Mouse (Mus musculus) midbrain, embryonic 11.5 days (tissue): ENCODE measurements at regions not wholly inside any gene's neighbourhood (a gene's known extent, or its start where the extent isn't known, plus 50 kb on each side); places are given as distances from the start of the nearest gene placed in this dataset.

ENCODE experiments used
- ATAC-seq: fragments of 200-750 bp; cut with Nextera tagmentation; 2 replicates; pipeline ENCODE4 v1.8.0; 2017; ENCODE audit warnings: moderate TSS enrichment, moderate library complexity; ENCODE audit not compliant: low FRiP score
- DNase-seq: peaks from one replicate; pipeline ENCODE4 v3.0.0; 2015; ENCODE audit warnings: low spot score; ENCODE audit errors: missing footprints
- H3K27ac ChIP-seq: fragments of 300-500 bp; sonication (generic); 2 replicates; pipeline ENCODE4 v1.5.1; 2014; ENCODE audit warnings: low read depth, low read length
- H3K27me3 ChIP-seq: fragments of 300-500 bp; sonication (generic); 2 replicates; pipeline ENCODE4 v1.6.1; 2014; ENCODE audit warnings: mild to moderate bottlenecking, low read length, moderate library complexity, mixed read lengths; ENCODE audit not compliant: control insufficient read depth, insufficient read depth
- H3K36me3 ChIP-seq: fragments of 300-500 bp; sonication (generic); 2 replicates; pipeline ENCODE4 v1.6.1; 2014; ENCODE audit warnings: mild to moderate bottlenecking, low read length, moderate library complexity, mixed read lengths; ENCODE audit not compliant: control insufficient read depth, insufficient read depth
- H3K4me1 ChIP-seq: fragments of 300-500 bp; sonication (generic); 2 replicates; pipeline ENCODE4 v1.6.1; 2014; ENCODE audit warnings: low read length; ENCODE audit not compliant: control insufficient read depth, insufficient read depth
- H3K4me2 ChIP-seq: fragments of 300-500 bp; sonication (generic); 2 replicates; pipeline ENCODE4 v1.6.1; 2014; ENCODE audit warnings: mild to moderate bottlenecking, moderate library complexity
- H3K4me3 ChIP-seq: fragments of 300-500 bp; sonication (generic); 2 replicates; pipeline ENCODE4 v1.5.1; 2014; ENCODE audit warnings: low read depth, low read length
- H3K9ac ChIP-seq: fragments of 300-500 bp; sonication (generic); 2 replicates; pipeline ENCODE4 v1.6.1; 2014; ENCODE audit warnings: low read length
- H3K9me3 ChIP-seq: fragments of 300-500 bp; sonication (generic); 2 replicates; pipeline ENCODE4 v1.6.1; 2016; ENCODE audit warnings: low read length; ENCODE audit not compliant: control insufficient read depth
- WGBS: fragments of 180-500 bp; shearing (Covaris S2); extraction: QIAGEN DNeasy Blood & Tissue Kit; methylation state at CpG from one replicate; pipeline ENCODE4 v1.1.7; 2014; 5-methylcytosine and 5-hydroxymethylcytosine counted together

DNA sequence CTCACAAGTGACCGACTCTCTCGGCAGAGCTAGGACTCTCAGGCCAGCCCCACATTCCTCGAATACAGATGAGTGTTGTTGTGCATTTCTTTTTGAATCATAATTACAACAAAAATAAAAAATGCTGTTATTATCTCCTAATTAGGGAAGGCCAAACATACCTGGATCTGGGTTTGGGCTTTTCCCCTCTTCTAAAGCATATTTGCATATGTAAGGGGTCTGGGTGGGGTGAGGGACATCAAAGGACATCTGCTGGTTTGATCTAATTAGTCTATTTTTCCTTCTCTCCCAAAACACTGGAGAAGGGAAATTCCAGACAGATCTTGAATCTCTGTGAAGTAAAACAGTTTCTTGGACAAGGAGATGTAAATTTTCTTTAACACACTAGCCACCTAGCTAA is 85.3 kb downstream of the Tfap2a start:
- peaks cover 6% of the 10 kb centered on the region; the same call in 1 of the 2 replicates for H3K4me1 ChIP-seq
- no peaks in the 10 kb centered on the region for H3K9me3 ChIP-seq
- no peaks in the 10 kb centered on the region for H3K27me3 ChIP-seq
- no peak overlapping the region for H3K9ac ChIP-seq
- H3K4me2 ChIP-seq: no peak overlapping the region
- H3K4me3 ChIP-seq: no peak overlapping the region
- WGBS: 71% methylated on average over 3 of the region's 3 CpGs
- ATAC-seq: no peak
- no peaks in the 10 kb centered on the region for H3K36me3 ChIP-seq
- no peak for DNase-seq
- H3K27ac ChIP-seq: no peak overlapping the region

DNA sequence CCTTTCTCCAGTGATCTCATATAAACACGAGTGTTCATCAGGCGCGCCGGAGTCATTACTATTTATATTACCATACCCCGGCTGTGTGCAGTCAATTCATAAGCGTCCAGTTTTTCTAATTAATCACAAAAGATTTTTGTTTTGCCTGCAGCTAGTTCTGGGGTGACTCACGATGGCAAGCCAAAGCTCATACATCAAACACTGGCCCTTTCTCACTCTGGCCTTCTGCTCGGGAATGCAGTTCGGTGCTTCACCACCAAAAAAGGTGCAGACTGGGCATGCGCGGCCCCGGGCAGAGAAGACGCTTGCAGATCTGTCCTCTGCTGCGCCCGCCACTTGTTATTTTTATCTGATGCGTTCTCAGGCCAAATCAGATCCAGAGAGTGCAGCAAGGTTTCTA is 87.1 kb downstream of the Tfap2a start:
- Histone ChIP-seq H3K27ac (no peak overlapping the region), H3K27me3 (no peaks in the 10 kb centered on the region), H3K4me1 (peaks cover 6% of the 10 kb centered on the region; the same call in 1 of the 2 replicates), H3K9me3 (no peaks in the 10 kb centered on the region), H3K4me2 (no peak overlapping the region), H3K36me3 (no peaks in the 10 kb centered on the region), H3K9ac (no peak overlapping the region), H3K4me3 (no peak overlapping the region)
- 62% methylated on average over 16 of the region's 16 CpGs for WGBS
- peak; percentile 87 for DNase-seq
- no peak for ATAC-seq

DNA sequence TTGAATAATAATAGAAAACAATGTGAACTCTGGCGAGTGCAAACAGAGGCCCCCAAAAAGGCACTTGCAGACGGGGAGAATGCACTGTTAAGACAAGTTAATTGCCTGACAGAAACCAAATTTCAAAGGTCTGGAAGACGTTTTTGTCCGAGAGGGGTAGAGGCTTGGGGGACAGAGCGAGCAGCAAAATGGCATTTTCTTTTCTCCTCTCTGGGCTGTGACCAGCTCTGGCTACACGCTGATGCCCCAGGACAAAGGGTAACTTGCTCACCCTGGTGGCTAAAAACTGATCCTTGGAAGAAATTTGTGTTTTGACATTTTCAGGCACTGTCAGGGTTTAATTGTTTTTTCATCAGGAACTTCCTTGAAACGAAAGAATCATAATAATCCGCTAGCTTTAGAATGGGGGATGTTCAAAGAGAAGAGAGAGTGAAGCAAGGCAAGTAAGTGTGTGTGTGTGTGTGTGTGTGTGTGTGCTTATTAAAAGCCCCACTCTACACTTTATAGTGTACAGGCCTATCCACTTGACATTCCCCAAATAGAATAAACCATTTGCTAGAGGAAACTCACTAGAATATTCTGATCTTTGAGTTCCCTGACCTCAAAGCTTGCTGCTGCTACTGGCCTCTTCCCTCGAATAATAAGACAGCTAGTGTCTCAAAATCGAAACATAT is 88.0 kb downstream of the Tfap2a start:
- H3K9me3 ChIP-seq: no peaks in the 10 kb centered on the region
- no peaks in the 10 kb centered on the region for H3K36me3 ChIP-seq
- ATAC-seq (peak; percentile 78), DNase-seq (peak; percentile 93)
- H3K4me3 ChIP-seq: no peak overlapping the region
- no peak overlapping the region for H3K27ac ChIP-seq
- peak overlapping the region; percentile 14 for H3K9ac ChIP-seq
- no peaks in the 10 kb centered on the region for H3K27me3 ChIP-seq
- H3K4me1 ChIP-seq: peaks cover 6% of the 10 kb centered on the region; the same call in 1 of the 2 replicates
- peak overlapping the region; percentile 32; the same call in 1 of the 2 replicates for H3K4me2 ChIP-seq
- WGBS: 16% methylated on average over 10 of the region's 10 CpGs

DNA sequence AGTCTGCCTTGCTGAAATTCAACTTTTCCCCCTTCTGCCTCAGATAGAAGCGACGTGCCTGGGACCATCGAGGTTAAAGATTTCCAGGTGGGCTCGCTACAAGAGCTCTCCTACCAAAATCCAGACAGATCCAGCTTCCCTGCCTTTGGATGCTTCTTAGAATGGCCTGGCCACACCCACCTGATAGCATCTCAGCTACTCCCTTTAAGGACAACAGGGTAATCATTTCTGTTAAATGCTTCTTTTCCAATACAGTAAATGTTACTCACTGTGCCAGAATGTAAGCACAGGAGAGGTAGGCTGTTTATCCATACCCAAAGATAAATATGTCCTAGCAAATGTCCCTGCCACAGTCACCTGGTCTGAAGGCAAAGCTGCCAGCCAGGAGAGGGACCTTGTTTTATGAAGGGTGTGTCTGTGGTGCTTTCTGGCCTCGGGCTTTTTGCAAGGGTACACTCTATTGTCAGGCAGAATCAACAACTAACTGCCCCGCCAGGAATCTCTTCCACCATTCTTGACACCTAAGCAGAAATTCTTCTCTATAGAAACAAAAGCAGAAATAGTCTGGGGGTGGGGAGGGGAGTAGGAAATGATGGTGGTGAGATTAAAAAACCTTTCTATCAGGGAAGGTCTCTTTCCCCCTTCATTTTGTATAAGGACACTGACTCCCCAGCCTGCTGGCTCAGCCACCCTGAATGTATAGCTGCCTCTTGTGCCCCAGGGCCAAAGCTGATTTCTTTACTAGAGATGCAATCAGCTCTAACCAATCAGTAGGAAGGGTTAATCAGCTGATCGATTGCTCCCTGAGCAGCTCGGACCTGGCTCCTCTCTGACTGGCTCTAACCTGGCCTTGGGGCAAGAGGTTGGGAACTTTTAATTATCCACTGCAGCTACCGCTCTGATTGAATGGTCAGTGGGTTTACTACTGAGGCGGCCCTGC is 88.8 kb downstream of the Tfap2a start:
- Histone ChIP-seq H3K4me3 (no peak overlapping the region), H3K36me3 (no peaks in the 10 kb centered on the region), H3K4me2 (peak overlapping the region; percentile 32; the same call in 1 of the 2 replicates), H3K9me3 (no peaks in the 10 kb centered on the region), H3K27me3 (no peaks in the 10 kb centered on the region), H3K4me1 (peaks cover 6% of the 10 kb centered on the region; the same call in 1 of the 2 replicates), H3K9ac (peak overlapping the region; percentile 14), H3K27ac (no peak overlapping the region)
- peak; percentile 85 for DNase-seq
- peak; percentile 73 for ATAC-seq
- WGBS: 33% methylated on average over 10 of the region's 10 CpGs

DNA sequence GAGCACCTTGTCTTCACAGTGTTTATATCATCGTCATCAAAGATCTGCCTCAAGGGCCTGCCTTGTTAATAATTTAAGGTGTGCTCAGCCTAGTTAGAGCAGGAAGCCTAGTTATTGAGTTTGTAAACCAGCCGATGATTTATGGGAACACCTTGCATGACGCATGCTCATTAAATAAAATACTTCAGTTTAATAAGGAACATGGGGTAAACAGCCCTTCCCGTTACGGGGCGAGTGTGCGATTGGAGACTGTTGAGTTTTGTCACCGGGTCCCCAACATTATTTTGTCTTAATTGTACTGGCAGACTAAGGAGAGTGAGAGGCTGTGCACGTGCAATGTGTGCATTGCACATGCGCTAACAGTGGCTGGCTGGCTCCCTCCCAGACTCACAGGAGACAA is 92.0 kb downstream of the Tfap2a start:
- no peak for ATAC-seq
- H3K4me3 ChIP-seq: no peak overlapping the region
- H3K9me3 ChIP-seq: no peaks in the 10 kb centered on the region
- 91% methylated on average over 10 of the region's 10 CpGs for WGBS
- no peak overlapping the region for H3K4me2 ChIP-seq
- H3K27me3 ChIP-seq: no peaks in the 10 kb centered on the region
- H3K9ac ChIP-seq: no peak overlapping the region
- peaks cover 6% of the 10 kb centered on the region; the same call in 1 of the 2 replicates for H3K4me1 ChIP-seq
- H3K27ac ChIP-seq: no peak overlapping the region
- no peaks in the 10 kb centered on the region for H3K36me3 ChIP-seq
- peak; percentile 61 for DNase-seq

DNA sequence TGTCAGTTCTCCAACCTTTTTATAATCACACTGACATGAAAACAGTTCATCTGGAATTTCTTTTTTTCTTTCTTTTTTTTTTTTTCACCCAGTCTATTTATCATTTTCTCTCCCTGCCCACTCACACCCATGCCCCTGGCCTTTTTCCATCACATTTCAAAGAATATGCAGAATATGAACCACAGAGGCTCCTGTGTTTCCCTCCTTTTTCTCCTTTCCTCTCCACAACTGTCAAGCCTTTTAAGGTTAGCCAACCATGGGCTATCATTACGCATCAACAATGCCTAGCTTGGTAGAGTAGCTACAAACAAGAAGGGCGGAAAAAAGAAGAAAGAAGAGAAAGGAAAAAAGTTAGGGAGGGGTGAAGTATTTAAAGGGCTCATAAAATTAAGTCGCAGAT is 92.5 kb downstream of the Tfap2a start:
- no peaks in the 10 kb centered on the region for H3K27me3 ChIP-seq
- H3K27ac ChIP-seq: no peak overlapping the region
- ATAC-seq: no peak
- peaks cover 6% of the 10 kb centered on the region; the same call in 1 of the 2 replicates for H3K4me1 ChIP-seq
- 80% methylated on average over 3 of the region's 3 CpGs for WGBS
- DNase-seq: peak; percentile 39
- H3K4me2 ChIP-seq: no peak overlapping the region
- no peak overlapping the region for H3K4me3 ChIP-seq
- no peaks in the 10 kb centered on the region for H3K36me3 ChIP-seq
- no peaks in the 10 kb centered on the region for H3K9me3 ChIP-seq
- no peak overlapping the region for H3K9ac ChIP-seq

DNA sequence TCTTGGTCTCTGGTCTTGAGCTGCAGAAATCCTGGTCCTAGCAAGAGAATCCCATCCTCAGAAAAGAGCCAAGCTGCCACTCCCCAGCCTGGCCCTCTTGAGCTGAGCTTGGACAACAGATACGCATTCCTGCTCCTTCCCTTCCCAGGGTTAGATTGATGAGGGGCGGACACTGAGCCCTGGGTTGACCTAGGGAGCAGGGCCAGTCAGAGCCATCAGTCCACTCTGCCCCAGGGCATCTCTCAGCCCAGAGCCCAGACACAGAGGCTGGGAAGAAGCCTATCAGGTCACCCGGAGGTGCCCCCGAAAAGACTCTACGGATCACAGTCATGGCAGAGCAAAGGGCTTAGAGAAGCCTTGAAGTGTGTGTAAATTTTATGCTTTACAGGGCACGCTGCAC is 95.2 kb downstream of the Tfap2a start:
- Histone ChIP-seq H3K9me3 (no peaks in the 10 kb centered on the region), H3K4me3 (no peak overlapping the region), H3K9ac (no peak overlapping the region), H3K27me3 (no peaks in the 10 kb centered on the region), H3K36me3 (no peaks in the 10 kb centered on the region), H3K4me1 (no peaks in the 10 kb centered on the region), H3K27ac (no peak overlapping the region), H3K4me2 (no peak overlapping the region)
- 72% methylated on average over 6 of the region's 6 CpGs for WGBS
- ATAC-seq: no peak
- no peak for DNase-seq

DNA sequence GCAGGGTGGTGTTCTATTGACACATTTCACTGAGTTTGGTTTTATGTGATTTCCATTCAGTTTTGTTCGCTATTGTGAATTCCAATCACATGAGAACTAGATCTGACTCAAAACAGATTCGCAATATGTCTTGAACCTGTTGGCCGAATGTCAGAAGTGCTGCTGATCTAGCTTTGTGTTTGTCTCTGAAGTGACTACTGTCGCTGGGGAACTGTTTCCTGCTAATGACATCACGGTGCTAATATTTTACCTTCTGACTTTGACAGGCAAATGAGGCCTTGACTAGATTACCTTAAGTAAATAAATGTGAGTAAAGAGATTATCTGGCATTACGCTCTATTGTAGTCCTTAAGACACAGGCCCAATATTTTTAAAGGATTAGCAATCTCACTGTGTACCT is 100.9 kb downstream of the Tfap2a start:
- H3K4me1 ChIP-seq: no peaks in the 10 kb centered on the region
- 86% methylated on average over 6 of the region's 6 CpGs for WGBS
- H3K27ac ChIP-seq: no peak overlapping the region
- DNase-seq (no peak), ATAC-seq (no peak)
- no peaks in the 10 kb centered on the region for H3K36me3 ChIP-seq
- no peak overlapping the region for H3K9ac ChIP-seq
- H3K27me3 ChIP-seq: no peaks in the 10 kb centered on the region
- no peak overlapping the region for H3K4me2 ChIP-seq
- H3K9me3 ChIP-seq: no peaks in the 10 kb centered on the region
- no peak overlapping the region for H3K4me3 ChIP-seq

DNA sequence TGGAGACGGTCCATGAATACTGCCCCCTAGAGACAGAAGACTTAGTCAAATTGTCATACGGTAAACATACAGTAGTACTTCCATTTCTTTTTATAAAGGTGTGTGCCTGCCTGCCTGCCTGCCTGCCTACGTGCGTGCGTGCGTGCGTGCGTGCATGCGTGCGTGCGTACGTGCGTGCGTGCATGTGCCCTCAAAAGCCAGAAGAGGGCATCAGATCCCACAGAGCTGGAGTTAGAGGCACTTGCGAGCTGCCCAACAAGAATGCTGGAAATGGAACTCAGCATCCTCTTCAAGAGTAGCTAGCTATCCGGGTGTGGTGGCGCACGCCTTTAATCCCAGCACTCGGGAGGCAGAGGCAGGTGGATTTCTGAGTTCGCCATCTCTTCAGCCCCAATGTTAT is 120.3 kb downstream of the Tfap2a start:
- Histone ChIP-seq H3K4me1 (no peaks in the 10 kb centered on the region), H3K4me3 (no peak overlapping the region), H3K27me3 (no peaks in the 10 kb centered on the region), H3K4me2 (no peak overlapping the region), H3K36me3 (no peaks in the 10 kb centered on the region), H3K9ac (no peak overlapping the region), H3K27ac (no peak overlapping the region), H3K9me3 (no peaks in the 10 kb centered on the region)
- DNase-seq: peak; percentile 49
- no peak for ATAC-seq
- 96% methylated on average over 20 of the region's 20 CpGs for WGBS
